Mouse (Mus musculus): ENCODE data around the gene Izumo1r.

Izumo1r gene

GRCm38 (mm10) chr9:14868326-14868725 is 35.4 kb downstream of the Izumo1r start:
- in situ Hi-C loops (cut with MboI, MseI) = loop anchor here (10.0 kb wide), 1 partner anchor 146 kb away; no protein-coding TSS in a partner anchor

DNA sequence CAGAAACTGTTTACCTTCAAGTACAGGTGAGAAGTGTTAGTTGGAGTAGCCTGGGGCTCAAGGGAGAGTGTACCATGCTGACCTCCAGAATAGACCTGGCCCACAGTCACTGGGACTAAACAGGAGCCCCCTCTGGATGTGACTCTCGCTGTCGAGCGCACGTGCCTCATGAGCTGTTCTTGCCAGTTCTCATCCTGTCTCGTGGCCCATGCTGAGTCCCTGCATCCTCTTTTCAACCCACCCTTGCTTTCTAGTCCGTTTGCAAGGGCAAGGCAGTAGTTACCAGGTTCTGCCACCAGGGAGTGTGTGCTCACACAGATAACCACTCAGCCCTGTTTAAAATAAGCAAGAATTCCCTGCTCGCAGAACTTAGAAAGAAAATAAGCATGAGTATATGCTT is 36.8 kb downstream of the Izumo1r start:
- in situ Hi-C loops (cut with MboI, MseI) = loop anchor here (10.0 kb wide), 1 partner anchor 148 kb away; no protein-coding TSS in a partner anchor

- in situ Hi-C loops (cut with MboI, MseI) = loop anchor here (10.0 kb wide), 1 partner anchor 150 kb away; no protein-coding TSS in a partner anchor
Measured at GRCm38 (mm10) chr9:14864726-14865125, 39.0 kb downstream of the Izumo1r start.

DNA sequence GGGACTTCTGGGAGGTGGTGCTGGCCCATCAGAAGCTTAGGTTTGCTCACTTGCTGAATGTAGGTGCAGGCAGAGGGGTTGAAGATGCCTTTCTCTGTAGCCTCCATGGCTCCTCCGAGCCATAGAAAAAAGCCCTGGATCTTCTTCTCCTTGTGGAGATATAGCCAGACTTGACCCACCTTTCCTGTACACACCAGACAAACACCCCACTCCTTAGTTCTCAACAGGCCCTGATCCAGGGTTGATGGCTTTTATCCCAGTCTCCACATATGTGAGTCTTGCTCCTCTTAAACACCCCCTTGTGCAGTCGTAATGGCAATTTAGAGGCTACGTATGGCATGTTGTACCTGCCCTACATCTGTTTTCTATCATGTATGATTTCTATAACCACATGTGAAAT is 40.6 kb downstream of the Izumo1r start:
- in situ Hi-C loops (cut with MboI, MseI) = loop anchor here (10.0 kb wide), 1 partner anchor 152 kb away; no protein-coding TSS in a partner anchor

DNA sequence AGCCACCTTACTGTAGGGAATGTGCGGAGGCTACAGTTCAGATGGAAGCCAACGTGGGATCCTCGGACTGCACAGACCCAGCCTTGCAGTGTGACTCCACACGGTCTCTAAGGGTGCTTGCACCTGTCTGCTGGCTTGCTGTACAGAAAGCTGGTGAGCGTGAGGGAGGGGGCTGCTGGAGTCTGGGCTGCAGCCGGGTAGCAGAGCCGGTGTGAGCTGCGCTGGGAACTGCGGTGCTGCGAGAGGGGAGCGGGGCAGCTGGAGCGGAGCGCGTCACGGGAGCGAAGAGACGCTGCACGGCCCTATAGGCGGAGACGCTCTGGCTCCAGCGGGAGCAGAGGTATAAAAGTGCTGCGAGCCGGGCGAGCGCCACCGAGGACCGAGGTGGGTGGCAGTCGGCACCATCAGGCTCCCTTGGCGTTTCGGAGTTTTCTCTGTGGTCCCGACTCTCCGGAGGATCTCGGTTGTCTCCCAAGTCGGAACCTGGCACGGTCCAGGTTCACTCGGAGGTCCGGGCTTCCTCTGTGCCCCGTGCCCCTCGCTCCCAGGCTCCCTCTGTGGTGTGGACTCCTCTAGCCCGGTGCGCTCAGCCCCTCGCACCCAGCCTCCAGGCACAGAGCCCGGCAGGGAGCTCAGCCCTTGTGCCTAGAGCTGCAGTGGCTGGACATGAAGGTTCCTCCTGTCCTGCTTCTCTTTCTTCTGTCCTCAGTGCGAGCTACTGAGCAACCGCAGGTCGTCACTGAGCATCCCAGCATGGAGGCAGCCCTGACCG is 43.7 kb downstream of the Izumo1r start, which contains the start of gene Gpr83:
Gene Gpr83 (plus strand): TSS at position 343 of the 772 bp plus-strand sequence.
- in situ Hi-C loops (cut with MboI, MseI) = loop anchor here (10.0 kb wide), 1 partner anchor 155 kb away; no protein-coding TSS in a partner anchor

DNA sequence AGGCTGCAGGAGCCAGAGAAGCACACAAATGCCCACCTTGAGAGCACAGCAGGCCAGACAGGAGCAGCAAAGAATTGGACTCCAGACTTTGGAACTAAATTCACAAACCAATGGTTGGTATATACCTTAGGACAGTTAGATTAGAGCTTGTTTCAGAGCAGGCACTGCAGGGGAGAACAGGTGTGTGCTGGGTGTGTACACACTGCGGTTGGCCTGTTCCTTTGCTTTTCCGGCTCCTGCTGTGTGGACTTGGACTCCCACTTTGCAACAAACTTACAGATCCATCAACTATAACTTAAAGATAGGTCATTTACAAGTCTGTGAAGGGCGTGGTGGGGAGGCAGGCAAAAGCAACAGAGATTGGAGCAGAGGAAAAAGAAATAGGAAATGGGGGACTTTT is 45.0 kb downstream of the Izumo1r start:
- in situ Hi-C loops (cut with MboI, MseI) = no loop called here

DNA sequence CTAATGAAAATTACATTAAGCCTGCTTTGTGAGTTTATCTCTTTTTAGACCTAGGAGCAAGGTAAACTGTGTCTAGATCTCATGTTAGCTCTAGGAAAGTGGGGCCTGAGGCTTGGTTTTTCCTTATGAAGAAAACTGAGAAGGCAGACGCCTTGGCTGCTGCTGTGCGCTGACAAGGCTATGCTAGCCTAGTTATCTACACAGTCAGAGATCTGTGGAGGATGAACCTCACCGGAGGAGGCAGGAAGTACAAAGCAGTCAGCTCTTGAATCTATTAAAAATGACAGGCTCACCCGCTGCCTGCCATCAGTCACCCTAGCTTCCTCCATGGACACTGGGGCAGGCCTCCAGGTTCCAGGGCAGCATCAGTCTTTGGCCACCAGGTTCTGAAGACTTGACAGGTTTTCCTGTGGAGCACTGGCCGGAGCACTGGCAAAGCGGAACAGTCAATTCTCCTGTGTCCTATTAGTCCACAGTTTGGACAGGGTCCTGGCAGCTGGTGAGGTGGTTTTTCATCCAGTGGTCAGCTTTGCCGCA is 45.5 kb downstream of the Izumo1r start:
- in situ Hi-C loops (cut with MboI, MseI) = no loop called here

GRCm38 (mm10) chr9:14856922-14857654 is 46.7 kb downstream of the Izumo1r start:
- in situ Hi-C loops (cut with MboI, MseI) = no loop called here

- in situ Hi-C loops (cut with MboI, MseI) = no loop called here
Measured at GRCm38 (mm10) chr9:14854585-14854984, 49.2 kb downstream of the Izumo1r start.

- in situ Hi-C loops (cut with MboI, MseI) = no loop called here
Measured at GRCm38 (mm10) chr9:14848267-14848935, 55.3 kb downstream of the Izumo1r start.

DNA sequence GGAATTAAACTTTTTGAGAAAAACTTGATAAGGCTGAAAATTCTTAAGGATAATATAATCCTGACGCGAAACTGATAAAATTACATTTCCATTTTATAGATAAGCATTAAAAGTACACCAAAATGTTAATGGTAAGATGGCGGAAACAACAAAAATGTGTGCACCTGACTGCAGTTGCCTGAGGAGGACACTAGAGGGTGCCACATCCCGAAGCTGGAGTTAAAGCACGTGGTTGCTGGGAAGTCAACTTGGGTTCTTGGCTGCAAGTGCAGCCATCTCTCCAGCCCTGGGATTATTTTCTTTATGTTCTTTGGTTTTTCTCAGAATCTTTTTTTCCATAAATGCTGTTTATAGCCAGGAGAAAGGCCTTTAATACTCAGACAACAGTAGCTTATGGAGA is 57.3 kb downstream of the Izumo1r start:
- in situ Hi-C loops (cut with MboI, MseI) = no loop called here

DNA sequence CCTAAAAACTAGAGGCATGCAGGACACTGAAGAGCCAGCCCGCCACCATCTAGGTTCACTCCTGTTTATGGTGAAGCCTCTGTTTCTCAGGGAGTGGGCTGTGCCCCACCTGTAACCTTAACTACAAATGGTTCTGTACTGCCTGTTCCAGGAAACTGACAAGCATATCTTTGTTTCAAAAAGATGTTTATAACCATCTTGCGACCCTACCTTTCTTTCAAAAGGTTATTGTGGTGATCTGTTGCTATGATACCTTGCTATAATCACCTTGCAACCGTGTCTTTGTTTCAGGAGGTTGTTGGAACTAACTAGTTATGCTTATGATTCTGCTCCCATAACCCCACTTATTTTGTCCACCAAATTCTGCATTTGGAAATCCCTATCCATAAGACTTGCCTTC is 59.8 kb downstream of the Izumo1r start:
- in situ Hi-C loops (cut with MboI, MseI) = no loop called here

- in situ Hi-C loops (cut with MboI, MseI) = no loop called here
Measured at GRCm38 (mm10) chr9:14843311-14843857, 60.4 kb downstream of the Izumo1r start.

DNA sequence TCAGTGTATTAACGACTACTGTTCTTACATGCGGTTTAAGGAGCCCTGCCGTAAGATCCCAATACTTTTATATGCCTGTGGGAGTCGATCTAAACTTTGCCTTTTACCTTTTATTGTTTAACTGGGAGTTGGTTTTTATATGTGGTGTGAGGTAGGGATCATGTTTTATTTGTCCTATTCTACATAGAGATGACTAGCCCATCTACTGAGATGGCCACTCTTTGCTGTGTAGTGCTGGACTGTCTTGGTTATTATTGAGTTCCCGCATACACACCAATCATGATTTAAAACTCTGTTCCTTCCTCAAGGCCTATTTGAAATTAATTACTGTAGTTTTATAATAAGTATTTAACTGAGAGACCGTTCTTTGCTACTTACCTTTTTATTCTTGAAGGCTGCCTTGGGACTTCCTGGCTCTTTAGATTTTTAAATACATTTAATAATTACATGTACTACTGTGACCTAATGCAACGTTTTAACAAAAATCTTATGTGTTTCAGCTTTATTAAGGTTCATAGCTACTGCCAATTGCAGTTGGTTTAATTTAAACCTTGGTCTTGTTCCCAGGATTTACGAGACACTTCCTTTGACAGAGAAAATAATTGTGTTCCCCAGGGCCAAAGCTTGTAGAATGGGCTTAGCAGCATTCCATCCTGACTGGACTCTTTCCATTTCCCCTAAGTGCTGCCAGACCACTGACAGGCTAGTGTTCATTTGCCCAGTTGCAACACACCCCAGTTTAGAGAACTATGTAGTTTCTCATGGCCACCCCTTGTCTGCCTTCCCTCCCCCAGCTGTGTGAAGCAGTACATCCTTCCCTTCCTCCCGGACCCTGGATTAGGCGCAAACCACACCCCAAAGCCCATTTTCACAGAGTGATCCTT is 61.6 kb downstream of the Izumo1r start:
- in situ Hi-C loops (cut with MboI, MseI) = no loop called here

DNA sequence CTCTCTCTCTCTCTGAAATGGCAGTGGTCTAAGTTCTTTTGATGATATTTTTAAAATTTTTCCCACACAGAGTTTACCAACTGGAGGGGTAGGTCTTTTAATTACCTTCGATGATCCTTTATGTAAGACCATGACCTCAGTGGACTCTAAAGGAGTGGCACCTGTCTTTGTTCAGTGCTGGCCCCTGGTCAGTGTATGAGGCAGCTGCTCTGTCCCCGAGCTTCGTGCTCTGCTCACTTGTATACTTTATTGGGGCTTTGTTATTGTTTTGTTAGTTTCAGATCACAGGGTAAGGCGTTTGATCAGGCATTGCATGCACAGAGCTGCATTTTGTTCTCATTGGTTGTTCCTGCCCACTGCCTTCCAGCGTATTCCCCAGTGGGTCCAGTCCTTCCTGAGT is 63.8 kb downstream of the Izumo1r start:
- in situ Hi-C loops (cut with MboI, MseI) = no loop called here

DNA sequence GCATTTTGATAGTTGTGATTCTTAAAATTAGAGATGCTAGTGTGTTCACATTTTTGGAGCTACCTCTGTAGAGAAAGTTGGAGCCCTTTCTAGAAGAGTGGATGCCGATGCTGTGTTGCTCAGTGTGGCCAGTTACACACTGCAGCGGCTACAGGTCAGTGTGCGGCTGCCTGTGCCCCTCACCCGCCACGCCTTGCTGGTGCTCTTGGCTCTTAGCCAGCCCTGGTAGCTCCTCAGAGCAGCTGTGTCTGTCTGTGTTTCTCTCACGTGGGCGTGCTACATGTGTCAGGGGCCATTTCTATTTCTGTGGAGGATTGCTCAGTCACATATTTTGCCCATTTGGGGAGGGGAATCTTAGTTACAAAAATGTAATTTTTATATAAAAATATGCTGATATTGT is 64.2 kb downstream of the Izumo1r start:
- in situ Hi-C loops (cut with MboI, MseI) = no loop called here

All from regulatory T cell (primary cell).